Mouse (Mus musculus): ENCODE measurements around the gene Pkig. TPM values are rescaled to one million over a fixed set of nuclear protein-coding genes. Genes with fewer than 3 reads are reported as not detected.
"Not testable (repeated sequence)": the region's sequence is repeated elsewhere in the genome, so short reads cannot be mapped to it uniquely, and the experiment has no call there.

The Pkig gene
- polyA plus RNA-seq, 1 experiment from 2014 or later: 158 TPM

DNA sequence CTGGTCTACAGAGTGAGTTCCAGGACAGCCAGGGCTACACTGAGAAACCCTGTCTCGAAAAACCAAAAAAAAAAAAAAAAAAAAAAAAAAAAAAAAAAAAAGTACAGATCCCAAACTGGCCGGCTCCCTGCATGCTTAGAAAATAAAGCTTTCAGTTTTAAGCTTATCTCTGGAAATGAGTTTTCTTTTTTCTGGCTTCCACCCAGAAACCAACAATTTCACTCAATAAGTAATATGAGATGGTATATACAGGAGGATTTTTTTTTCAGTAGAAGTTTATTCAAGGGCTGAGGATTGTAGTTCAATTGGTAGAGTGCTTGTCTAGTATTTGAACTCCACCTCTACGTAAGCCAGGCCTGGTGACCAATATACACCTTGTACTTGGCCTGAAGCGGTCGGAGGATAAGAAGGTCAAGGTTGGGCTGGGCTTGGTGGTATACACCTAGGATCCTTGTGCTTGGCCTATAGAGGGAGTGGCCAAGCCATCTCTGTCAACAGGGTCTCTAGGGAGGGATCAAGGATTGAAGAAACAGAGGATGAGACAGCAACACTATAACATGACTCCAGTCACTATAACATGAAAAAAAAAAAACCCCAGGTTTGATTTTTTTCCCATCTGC is 11.6 kb upstream of the Pkig start:
- WGBS: 94% methylated on average over 5 of the region's 5 CpGs
- Histone ChIP-seq H3K4me1 (replicated peaks) (peaks cover 27% of the 10 kb centered on the region), H3K4me3 (no peak overlapping the region), H3K9me3 (peaks cover 11% of the 10 kb centered on the region), H3K27ac (no peak overlapping the region), H3K27me3 (ENCODE audit: insufficient read depth, poor library complexity, severe bottlenecking) (no peaks in the 10 kb centered on the region), H3K36me3 (peaks cover 9% of the 10 kb centered on the region)
- no peak for DNase-seq (ENCODE audit: low spot score)

- 95% methylated on average over 9 of the region's 12 CpGs for WGBS
- H3K36me3 ChIP-seq; H3K9me3 ChIP-seq; H3K27ac ChIP-seq; DNase-seq (ENCODE audit: low spot score); H3K4me3 ChIP-seq; H3K27me3 ChIP-seq (ENCODE audit: insufficient read depth, poor library complexity, severe bottlenecking): not testable (repeated sequence)
- peaks cover 19% of the 10 kb centered on the region for H3K4me1 ChIP-seq (replicated peaks)
These were observed 2.5 kb upstream of the Pkig start for GRCm38 (mm10) chr2:163655699-163656098.

- Histone ChIP-seq H3K27ac (no peak overlapping the region), H3K27me3 (ENCODE audit: insufficient read depth, poor library complexity, severe bottlenecking) (no peaks in the 10 kb centered on the region), H3K9me3 (no peaks in the 10 kb centered on the region), H3K4me1 (replicated peaks) (peaks cover 37% of the 10 kb centered on the region), H3K4me3 (no peak overlapping the region), H3K36me3 (no peaks in the 10 kb centered on the region)
- no peak for DNase-seq (ENCODE audit: low spot score)
- WGBS: 82% methylated on average over 2 of the region's 2 CpGs
These were observed 700 bp upstream of the Pkig start for GRCm38 (mm10) chr2:163657486-163657885.

GRCm38 (mm10) chr2:163658941-163659340 is 755 bp downstream of the Pkig start:
- Histone ChIP-seq H3K4me1 (replicated peaks) (peaks cover 39% of the 10 kb centered on the region), H3K27ac (peak overlapping the region; percentile 95), H3K27me3 (ENCODE audit: insufficient read depth, poor library complexity, severe bottlenecking) (no peaks in the 10 kb centered on the region), H3K9me3 (no peaks in the 10 kb centered on the region), H3K4me3 (peak overlapping the region; percentile 68), H3K36me3 (peaks cover 2% of the 10 kb centered on the region)
- WGBS: 1% methylated on average over 8 of the region's 8 CpGs
- peak; percentile 40 for DNase-seq (ENCODE audit: low spot score)

GRCm38 (mm10) chr2:163659431-163659830 is 1.2 kb downstream of the Pkig start:
- peak overlapping the region; percentile 95; the same call in 1 of the 2 replicates for H3K27ac ChIP-seq
- WGBS: 77% methylated on average over 12 of the region's 12 CpGs
- H3K27me3 ChIP-seq (ENCODE audit: insufficient read depth, poor library complexity, severe bottlenecking): no peaks in the 10 kb centered on the region
- no peaks in the 10 kb centered on the region for H3K9me3 ChIP-seq
- peak overlapping the region; percentile 68 for H3K4me3 ChIP-seq
- H3K4me1 ChIP-seq (replicated peaks): peaks cover 39% of the 10 kb centered on the region
- DNase-seq (ENCODE audit: low spot score): no peak
- H3K36me3 ChIP-seq: peaks cover 7% of the 10 kb centered on the region

GRCm38 (mm10) chr2:163660103-163660701 is 2.0 kb downstream of the Pkig start:
- WGBS: 77% methylated on average over 5 of the region's 5 CpGs
- no peak overlapping the region for H3K4me3 ChIP-seq

DNA sequence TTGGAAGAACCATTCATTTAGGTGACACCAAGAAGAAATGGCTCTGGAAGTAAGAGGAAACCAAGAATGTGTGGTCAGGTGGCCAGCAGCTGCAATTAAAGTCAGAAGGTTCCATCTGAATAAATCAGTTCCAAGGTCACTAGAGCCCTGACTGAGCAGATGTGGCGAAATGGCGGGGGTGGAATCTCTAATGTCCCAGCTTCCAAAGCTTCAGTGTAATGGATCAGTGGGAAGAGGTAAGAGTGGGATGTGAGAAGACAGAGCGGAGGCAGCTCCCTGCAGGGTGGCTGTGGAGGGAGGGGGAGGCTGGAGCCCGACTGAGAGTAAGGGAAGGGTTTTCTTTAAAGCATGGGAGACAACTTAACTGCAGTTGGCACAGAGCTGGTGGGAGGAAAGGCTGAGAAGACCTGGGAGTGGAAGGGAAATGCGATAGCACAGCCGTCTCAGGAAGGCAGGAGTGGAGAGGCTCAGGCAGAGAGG is 3.2 kb downstream of the Pkig start:
- DNase-seq (ENCODE audit: low spot score): peak; percentile 12
- peak overlapping the region; percentile 35; the same call in 1 of the 2 replicates for H3K27ac ChIP-seq
- 48% methylated on average over 6 of the region's 6 CpGs for WGBS

More at GRCm38 (mm10) chr2:163660103-163660701, 2.0 kb downstream of the Pkig start:
- Histone ChIP-seq H3K4me1 (replicated peaks) (peaks cover 39% of the 10 kb centered on the region), H3K36me3 (peaks cover 10% of the 10 kb centered on the region), H3K27me3 (ENCODE audit: insufficient read depth, poor library complexity, severe bottlenecking) (no peaks in the 10 kb centered on the region), H3K27ac (no peak overlapping the region), H3K9me3 (no peaks in the 10 kb centered on the region)
- no peak for DNase-seq (ENCODE audit: low spot score)

DNA sequence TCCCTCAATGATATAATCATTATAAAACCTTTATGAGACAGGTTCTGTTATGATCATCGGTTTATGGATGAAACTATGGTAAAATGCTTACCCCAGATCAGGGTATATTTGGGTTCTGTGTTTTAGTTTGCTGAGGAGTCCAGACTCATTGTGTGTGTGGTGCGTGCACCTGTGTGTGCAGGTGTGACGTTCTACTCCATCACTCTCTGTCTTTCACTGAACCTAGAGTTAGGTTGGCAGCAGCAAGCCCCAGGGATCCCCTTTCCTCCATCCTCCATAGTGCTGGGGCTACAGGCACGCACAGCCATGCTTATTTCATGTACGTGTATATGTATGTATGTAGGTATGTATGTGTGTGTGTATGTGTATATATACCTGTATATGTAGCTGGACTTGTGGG is 3.9 kb downstream of the Pkig start:
- Histone ChIP-seq H3K36me3 (peaks cover 22% of the 10 kb centered on the region), H3K27me3 (ENCODE audit: insufficient read depth, poor library complexity, severe bottlenecking) (no peaks in the 10 kb centered on the region), H3K27ac (no peak overlapping the region), H3K4me1 (replicated peaks) (peaks cover 39% of the 10 kb centered on the region), H3K9me3 (no peaks in the 10 kb centered on the region), H3K4me3 (no peak overlapping the region)
- 95% methylated on average over 5 of the region's 5 CpGs for WGBS
- DNase-seq (ENCODE audit: low spot score): no peak

More for the DNA sequence above, 3.2 kb downstream of the Pkig start:
- peaks cover 22% of the 10 kb centered on the region for H3K36me3 ChIP-seq
- H3K4me3 ChIP-seq: no peak overlapping the region
- H3K9me3 ChIP-seq: no peaks in the 10 kb centered on the region
- no peaks in the 10 kb centered on the region for H3K27me3 ChIP-seq (ENCODE audit: insufficient read depth, poor library complexity, severe bottlenecking)
- peaks cover 39% of the 10 kb centered on the region for H3K4me1 ChIP-seq (replicated peaks)

GRCm38 (mm10) chr2:163662698-163663221 is 4.6 kb downstream of the Pkig start:
- Histone ChIP-seq H3K4me3 (no peak overlapping the region), H3K27ac (no peak overlapping the region), H3K36me3 (peaks cover 22% of the 10 kb centered on the region), H3K9me3 (no peaks in the 10 kb centered on the region), H3K27me3 (ENCODE audit: insufficient read depth, poor library complexity, severe bottlenecking) (no peaks in the 10 kb centered on the region), H3K4me1 (replicated peaks) (peaks cover 39% of the 10 kb centered on the region)
- DNase-seq (ENCODE audit: low spot score): no peak
- WGBS: 79% methylated on average over 2 of the region's 2 CpGs

DNA sequence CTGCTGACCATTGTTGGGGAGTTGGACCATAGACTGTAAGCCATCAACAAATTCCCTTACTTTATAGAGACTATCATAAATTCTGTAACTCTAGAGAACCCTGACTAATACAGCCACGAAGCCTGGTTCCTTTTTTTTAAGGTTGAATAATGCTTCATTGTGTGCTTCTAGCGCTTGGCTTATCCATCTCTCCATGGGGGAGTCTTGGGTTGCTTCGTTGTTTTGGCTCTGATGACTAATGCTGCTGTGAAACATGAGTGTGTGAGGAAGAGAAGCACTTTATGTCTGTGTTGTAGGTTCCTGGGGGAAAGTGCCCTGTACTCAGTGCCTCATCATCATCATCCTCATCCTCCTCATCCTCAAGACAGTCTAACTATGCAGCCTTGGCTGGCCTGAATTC is 5.7 kb downstream of the Pkig start:
- no peaks in the 10 kb centered on the region for H3K27me3 ChIP-seq (ENCODE audit: insufficient read depth, poor library complexity, severe bottlenecking)
- H3K9me3 ChIP-seq: no peaks in the 10 kb centered on the region
- H3K36me3 ChIP-seq: peaks cover 26% of the 10 kb centered on the region
- DNase-seq (ENCODE audit: low spot score): no peak
- H3K4me3 ChIP-seq: no peak overlapping the region
- 75% methylated on average over 3 of the region's 3 CpGs for WGBS
- peaks cover 38% of the 10 kb centered on the region for H3K4me1 ChIP-seq (replicated peaks)
- no peak overlapping the region for H3K27ac ChIP-seq

DNA sequence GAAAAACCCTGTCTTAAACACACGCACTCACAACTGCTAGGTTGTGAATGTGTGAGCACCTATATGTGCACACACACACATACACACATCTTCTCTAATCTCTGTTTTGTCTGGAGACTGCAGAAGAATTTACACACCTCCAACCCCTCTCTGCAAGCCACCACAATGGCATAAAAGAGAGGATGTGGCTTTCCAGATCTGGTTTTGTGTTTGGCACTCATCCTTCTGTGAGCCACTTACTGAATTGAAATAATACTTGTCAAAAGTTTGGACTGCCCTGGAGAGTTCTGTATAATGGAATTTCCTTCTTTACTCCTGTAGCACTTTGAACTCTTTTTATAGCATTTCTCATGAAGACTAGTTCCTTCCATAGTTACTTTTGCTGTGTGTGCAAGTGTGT is 8.9 kb downstream of the Pkig start:
- Histone ChIP-seq H3K27me3 (ENCODE audit: insufficient read depth, poor library complexity, severe bottlenecking) (no peaks in the 10 kb centered on the region), H3K9me3 (no peaks in the 10 kb centered on the region), H3K36me3 (peaks cover 26% of the 10 kb centered on the region), H3K27ac (no peak overlapping the region), H3K4me1 (replicated peaks) (peaks cover 7% of the 10 kb centered on the region), H3K4me3 (no peak overlapping the region)
- WGBS: 91% methylated on average over 1 of the region's 1 CpGs
- DNase-seq (ENCODE audit: low spot score): no peak

GRCm38 (mm10) chr2:163670872-163671594 is 12.8 kb downstream of the Pkig start:
- no peaks in the 10 kb centered on the region for H3K9me3 ChIP-seq
- no peak overlapping the region for H3K4me3 ChIP-seq
- 88% methylated on average over 11 of the region's 11 CpGs for WGBS
- H3K27ac ChIP-seq: no peak overlapping the region
- no peaks in the 10 kb centered on the region for H3K27me3 ChIP-seq (ENCODE audit: insufficient read depth, poor library complexity, severe bottlenecking)
- no peak for DNase-seq (ENCODE audit: low spot score)
- H3K4me1 ChIP-seq (replicated peaks): peaks cover 21% of the 10 kb centered on the region
- peaks cover 7% of the 10 kb centered on the region for H3K36me3 ChIP-seq

DNA sequence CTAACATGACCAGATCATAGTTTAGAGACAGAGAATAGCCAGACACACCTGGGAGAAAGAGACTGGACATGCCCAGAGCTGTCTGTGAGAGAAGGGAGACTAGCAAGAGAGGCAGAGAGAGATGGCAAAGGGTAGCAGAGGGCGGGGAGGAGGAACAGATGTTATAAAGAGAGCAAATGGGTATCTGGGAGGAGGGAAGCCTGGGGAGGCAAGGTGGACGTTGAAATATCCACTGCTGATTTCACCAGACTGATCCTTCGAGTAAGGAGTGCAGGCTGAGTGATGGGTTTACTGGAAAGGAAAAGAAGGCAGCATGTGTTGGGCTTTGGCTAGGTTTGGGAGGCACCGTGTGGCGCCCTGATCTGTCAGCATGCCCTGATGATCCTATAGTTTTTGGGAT is 16.2 kb downstream of the Pkig start:
- H3K9me3 ChIP-seq: no peaks in the 10 kb centered on the region
- H3K27ac ChIP-seq: no peak overlapping the region; the same call in 1 of the 2 replicates
- H3K4me1 ChIP-seq (replicated peaks): peaks cover 26% of the 10 kb centered on the region
- H3K27me3 ChIP-seq (ENCODE audit: insufficient read depth, poor library complexity, severe bottlenecking): no peaks in the 10 kb centered on the region
- 75% methylated on average over 5 of the region's 5 CpGs for WGBS
- no peak overlapping the region for H3K4me3 ChIP-seq
- H3K36me3 ChIP-seq: no peaks in the 10 kb centered on the region
- no peak for DNase-seq (ENCODE audit: low spot score)

All from hindbrain, embryonic 10.5 days (tissue).